Mouse (Mus musculus) MEL (cell line): Measurements from ENCODE around the gene Edc3. TPM values are rescaled to one million over a fixed set of nuclear protein-coding genes. Genes with fewer than 3 reads are reported as not detected.

Experiments used
- DNase-seq: peaks from one replicate; pipeline ENCODE4 v3.0.0; 2011; ENCODE audit warnings: low read depth, low spot score
- H3K27ac ChIP-seq: 2 replicates; pipeline ENCODE4 v1.5.1; 2012; ENCODE audit warnings: low read depth, mild to moderate bottlenecking, control low read depth, low read length, moderate library complexity; ENCODE audit not compliant: control insufficient read depth
- H3K27me3 ChIP-seq, 2 experiments: fragments of 150-350 bp in 1 of 2; sonication (generic) in 1 of 2; 2 replicates each; pipeline ENCODE4 v1.6.1; 2012; ENCODE audit warnings: low read length in 2 of 2, mild to moderate bottlenecking in 2 of 2, improper control_type of control experiment in 1 of 2, moderate library complexity in 1 of 2; ENCODE audit not compliant: insufficient read depth in 2 of 2, control insufficient read depth in 1 of 2
- H3K36me3 ChIP-seq, 2 experiments: 2 replicates each; pipeline ENCODE4 v1.6.1; 2012 to 2014; ENCODE audit warnings: low read length in 2 of 2, improper control_type of control experiment in 1 of 2, inconsistent platforms in 1 of 2, mild to moderate bottlenecking in 1 of 2; ENCODE audit not compliant: insufficient read depth in 2 of 2, control insufficient read depth in 1 of 2
- H3K4me1 ChIP-seq, 2 experiments: fragments of 150-350 bp in 1 of 2; sonication (generic) in 1 of 2; 2 replicates each; pipeline ENCODE4 v1.6.1; 2012; ENCODE audit warnings: low read length in 2 of 2, improper control_type of control experiment in 1 of 2, mild to moderate bottlenecking in 1 of 2; ENCODE audit not compliant: insufficient read depth in 2 of 2, control insufficient read depth in 1 of 2
- H3K4me3 ChIP-seq, 2 experiments: fragments of 150-350 bp in 1 of 2; sonication (generic) in 1 of 2; 2 replicates each; pipeline ENCODE4 v1.5.1; 2012; ENCODE audit warnings: low read depth in 2 of 2, low read length in 2 of 2, mild to moderate bottlenecking in 2 of 2, moderate library complexity in 2 of 2, control low read depth in 1 of 2, improper control_type of control experiment in 1 of 2; ENCODE audit not compliant: control insufficient read depth in 1 of 2, insufficient read depth in 1 of 2
- H3K79me2 ChIP-seq: 2 replicates; pipeline ENCODE4 v1.6.1; 2012; ENCODE audit warnings: mild to moderate bottlenecking, low read length, moderate library complexity; ENCODE audit not compliant: control insufficient read depth, poor library complexity, insufficient read depth
- H3K9ac ChIP-seq: 2 replicates; pipeline ENCODE4 v1.6.1; 2012; ENCODE audit warnings: low read depth, mild to moderate bottlenecking, control low read depth, low read length, moderate library complexity; ENCODE audit not compliant: control insufficient read depth, poor library complexity, severe bottlenecking
- H3K9me3 ChIP-seq: fragments of 150-350 bp; sonication (generic); replicated peaks from 2 replicates; pipeline ENCODE4 v1.6.1; 2012; ENCODE audit warnings: mild to moderate bottlenecking, low read length, improper control_type of control experiment, moderate library complexity; ENCODE audit not compliant: insufficient read depth
- CTCF ChIP-seq, 3 experiments: IDR thresholded peaks in 2 of 3; conservative IDR thresholded peaks in 1 of 3; 2 replicates each; pipeline ENCODE4 v1.5.1; 2011 to 2012; ENCODE audit warnings: low read length in 3 of 3, low read depth in 2 of 3, mild to moderate bottlenecking in 2 of 3, improper control_type of control experiment in 1 of 3, inconsistent platforms in 1 of 3, mixed read lengths in 1 of 3, moderate library complexity in 1 of 3; ENCODE audit not compliant: control insufficient read depth in 1 of 3, insufficient read depth in 1 of 3, poor library complexity in 1 of 3, severe bottlenecking in 1 of 3
- GATA1 ChIP-seq: IDR thresholded peaks from 2 replicates; pipeline ENCODE4 v1.6.1; 2011; ENCODE audit warnings: low read depth, low read length, improper control_type of control experiment
- HCFC1 ChIP-seq: IDR thresholded peaks from 2 replicates; pipeline ENCODE4 v1.6.1; 2012; ENCODE audit warnings: low read depth, mild to moderate bottlenecking, inconsistent platforms, low read length, improper control_type of control experiment, moderate library complexity
- MAX ChIP-seq: IDR thresholded peaks from 2 replicates; pipeline ENCODE4 v1.6.1; 2011; ENCODE audit warnings: low read length, improper control_type of control experiment
- NELFE ChIP-seq: IDR thresholded peaks from 2 replicates; pipeline ENCODE4 v1.6.1; 2011; ENCODE audit warnings: low read depth, low read length, improper control_type of control experiment
- POLR2A ChIP-seq, 2 experiments: IDR thresholded peaks; 2 replicates each; pipeline ENCODE4 v1.6.1; 2011 to 2012; ENCODE audit warnings: low read length in 2 of 2, mild to moderate bottlenecking in 2 of 2, control low read depth in 1 of 2, improper control_type of control experiment in 1 of 2, low read depth in 1 of 2, moderate library complexity in 1 of 2; ENCODE audit not compliant: control insufficient read depth in 1 of 2, insufficient read depth in 1 of 2, poor library complexity in 1 of 2
- POLR2AphosphoS2 ChIP-seq: IDR thresholded peaks from 2 replicates; pipeline ENCODE4 v1.6.1; 2011; ENCODE audit warnings: low read length, improper control_type of control experiment
- RCOR1 ChIP-seq: IDR thresholded peaks from 2 replicates; pipeline ENCODE4 v1.6.1; 2012; ENCODE audit warnings: low read depth, mild to moderate bottlenecking, inconsistent platforms, low read length, improper control_type of control experiment
- SIN3A ChIP-seq: IDR thresholded peaks from 2 replicates; pipeline ENCODE4 v1.6.1; 2012; ENCODE audit warnings: low read length, improper control_type of control experiment, inconsistent platforms
- USF2 ChIP-seq, 2 experiments: IDR thresholded peaks; 2 replicates each; pipeline ENCODE4 v1.6.1; 2011 to 2012; ENCODE audit warnings: improper control_type of control experiment in 2 of 2, low read length in 2 of 2, borderline replicate concordance in 1 of 2, inconsistent platforms in 1 of 2, low read depth in 1 of 2, mild to moderate bottlenecking in 1 of 2; ENCODE audit not compliant: insufficient read depth in 1 of 2
- ZC3H11A ChIP-seq: IDR thresholded peaks from 2 replicates; pipeline ENCODE4 v1.6.1; 2012; ENCODE audit warnings: low read depth, mild to moderate bottlenecking, inconsistent platforms, low read length, improper control_type of control experiment
- ZNF384 ChIP-seq: IDR thresholded peaks from 2 replicates; pipeline ENCODE4 v1.6.1; 2012; ENCODE audit warnings: low read depth, mild to moderate bottlenecking, inconsistent platforms, low read length, improper control_type of control experiment
- polyA plus RNA-seq, 2 experiments: library from polyadenylated mRNA; stranded (reverse) in 1 of 2; unstranded in 1 of 2; fragments of >175 nt in 1 of 2; fragments of >200 nt in 1 of 2; gene quantifications; 2 replicates each; pipeline versions ENCODE4 v1.2.1 to v1.2.4; 2012; ENCODE audit warnings: low replicate concordance in 2 of 2, low read depth in 1 of 2; ENCODE audit not compliant: insufficient read length in 2 of 2, insufficient read depth in 1 of 2, missing spikeins in 1 of 2
- total RNA-seq: library from RNA; depleted of rRNA; stranded (reverse); fragments of 300-350 nt; gene quantifications from 2 replicates; pipeline ENCODE4 v1.2.3, GENCODE M21; 2012

Edc3 gene
- total and polyA plus RNA-seq, 3 experiments = 7.2 to 25.7 TPM; not detected in 1

GRCm38 (mm10) chr9:57712194-57712593 is 3.9 kb downstream of the Edc3 start:
- no peak for TF ChIP-seq SIN3A
- TF ChIP-seq CTCF (IDR thresholded peaks at IDR 0.05 in 2 of 3, conservative IDR thresholded peaks at IDR 0.05 in 1 of 3; ENCODE audit: control insufficient read depth in 1 of 3, insufficient read depth in 1 of 3, low read depth in 2 of 3, low read length in 3 of 3, poor library complexity in 1 of 3, severe bottlenecking in 1 of 3) = peak; percentile 40 to 56 (median 49)
- Histone ChIP-seq H3K9ac (no peak overlapping the region), H3K79me2 (peaks cover 22% of the 10 kb centered on the region), H3K4me3 (no peak overlapping the region), H3K36me3 (peaks cover 8 to 18% of the 10 kb centered on the region in 2 experiments), H3K27me3 (no peaks in the 10 kb centered on the region), H3K4me1 (peaks cover 0 to 3% of the 10 kb centered on the region in 2 experiments; a peak in 1 of 4 replicates), H3K27ac (no peak overlapping the region), H3K9me3 (no peaks in the 10 kb centered on the region)
- DNase-seq = peak; percentile 21

GRCm38 (mm10) chr9:57718408-57718807 is 10.1 kb downstream of the Edc3 start:
- no peak for DNase-seq
- H3K4me3 ChIP-seq = no peak overlapping the region
- no peak overlapping the region for H3K9ac ChIP-seq
- peaks cover 3% of the 10 kb centered on the region; the same call in 1 of the 2 replicates for H3K79me2 ChIP-seq
- no peaks in the 10 kb centered on the region for H3K4me1 ChIP-seq
- no peaks in the 10 kb centered on the region for H3K9me3 ChIP-seq
- TF ChIP-seq RCOR1 (no peak), CTCF (IDR thresholded peaks at IDR 0.05 in 2 of 3, conservative IDR thresholded peaks at IDR 0.05 in 1 of 3; ENCODE audit: control insufficient read depth in 1 of 3, insufficient read depth in 1 of 3, low read depth in 2 of 3, low read length in 3 of 3, poor library complexity in 1 of 3, severe bottlenecking in 1 of 3) (no peak), GATA1 (no peak), SIN3A (no peak), HCFC1 (no peak), NELFE (no peak), ZC3H11A (no peak), ZNF384 (no peak), POLR2AphosphoS2 (no peak), POLR2A (IDR thresholded peaks at IDR 0.05; ENCODE audit: control insufficient read depth in 1 of 2, insufficient read depth in 1 of 2, low read depth in 1 of 2, low read length in 2 of 2, poor library complexity in 1 of 2) (no peak), MAX (no peak)
- H3K27me3 ChIP-seq = no peaks in the 10 kb centered on the region
- no peak overlapping the region for H3K27ac ChIP-seq
- H3K36me3 ChIP-seq = peaks cover 0 to 33% of the 10 kb centered on the region in 2 experiments; a peak in 3 of 4 replicates

GRCm38 (mm10) chr9:57720736-57721135 is 12.4 kb downstream of the Edc3 start:
- Histone ChIP-seq H3K27me3 (no peaks in the 10 kb centered on the region), H3K36me3 (peaks cover 0 to 25% of the 10 kb centered on the region in 2 experiments; a peak in 3 of 4 replicates)
- TF ChIP-seq RCOR1 (no peak), USF2 (IDR thresholded peaks at IDR 0.05; ENCODE audit: borderline replicate concordance in 1 of 2, insufficient read depth in 1 of 2, low read depth in 1 of 2, low read length in 2 of 2) (no peak)
- TF ChIP-seq, all 39 proteins: peak for 0
- Histone ChIP-seq H3K79me2 (peaks cover 7% of the 10 kb centered on the region), H3K9ac (no peak overlapping the region), H3K27ac (no peak overlapping the region), H3K9me3 (no peaks in the 10 kb centered on the region), H3K4me3 (no peak overlapping the region), H3K4me1 (no peaks in the 10 kb centered on the region)
- no peak for DNase-seq
